Mouse (Mus musculus) CH12.LX (cell line): ENCODE results near the gene Sytl1.

Source experiments
- CHD2 ChIP-seq: IDR thresholded peaks from 2 replicates; pipeline ENCODE4 v1.6.1; 2011; ENCODE audit warnings: low read length, improper control_type of control experiment
- CTCF ChIP-seq, 2 experiments: IDR thresholded peaks in 1 of 2; conservative IDR thresholded peaks in 1 of 2; 2 replicates each; pipeline ENCODE4 v1.5.1; 2011 to 2012; ENCODE audit warnings: low read depth in 2 of 2, low read length in 2 of 2, improper control_type of control experiment in 1 of 2, inconsistent platforms in 1 of 2, mild to moderate bottlenecking in 1 of 2, moderate library complexity in 1 of 2
- E2F4 ChIP-seq: IDR thresholded peaks from 2 replicates; pipeline ENCODE4 v1.6.1; 2011; ENCODE audit warnings: low read depth, low read length, improper control_type of control experiment; ENCODE audit not compliant: insufficient replicate concordance
- ELF1 ChIP-seq: IDR thresholded peaks from 2 replicates; pipeline ENCODE4 v1.6.1; 2014; ENCODE audit warnings: low read depth, mild to moderate bottlenecking, inconsistent platforms, low read length, improper control_type of control experiment
- EP300 ChIP-seq: IDR thresholded peaks from 2 replicates; pipeline ENCODE4 v1.6.1; 2011; ENCODE audit warnings: low read length, improper control_type of control experiment
- GABPA ChIP-seq: IDR thresholded peaks from 2 replicates; pipeline ENCODE4 v1.6.1; 2012; ENCODE audit warnings: low read depth, low read length, improper control_type of control experiment, inconsistent platforms; ENCODE audit not compliant: insufficient replicate concordance
- JUN ChIP-seq: IDR thresholded peaks from 2 replicates; pipeline ENCODE4 v1.6.1; 2011; ENCODE audit warnings: low read depth, mild to moderate bottlenecking, low read length, improper control_type of control experiment, moderate library complexity; ENCODE audit not compliant: insufficient read depth
- JUND ChIP-seq: conservative IDR thresholded peaks from 2 replicates; pipeline ENCODE4 v1.6.1; 2011; ENCODE audit warnings: low read depth, low read length, improper control_type of control experiment
- KAT2A ChIP-seq: IDR thresholded peaks from 2 replicates; pipeline ENCODE4 v1.6.1; 2012; ENCODE audit warnings: low read length, improper control_type of control experiment, inconsistent platforms; ENCODE audit not compliant: insufficient replicate concordance
- POLR2A ChIP-seq: IDR thresholded peaks from 2 replicates; pipeline ENCODE4 v1.6.1; 2011; ENCODE audit warnings: low read depth, mild to moderate bottlenecking, improper control_type of control experiment, low read length
- POLR2AphosphoS2 ChIP-seq: IDR thresholded peaks from 2 replicates; pipeline ENCODE4 v1.6.1; 2011; ENCODE audit warnings: low read depth, low read length, improper control_type of control experiment
- SIN3A ChIP-seq: IDR thresholded peaks from 2 replicates; pipeline ENCODE4 v1.6.1; 2012; ENCODE audit warnings: low read length, improper control_type of control experiment, inconsistent platforms
- TBP ChIP-seq: conservative IDR thresholded peaks from 2 replicates; pipeline ENCODE4 v1.6.1; 2011; ENCODE audit warnings: low read depth, low read length, improper control_type of control experiment
- USF1 ChIP-seq: IDR thresholded peaks from 2 replicates; pipeline ENCODE4 v1.6.1; 2014; ENCODE audit warnings: low read depth, mild to moderate bottlenecking, inconsistent platforms, low read length, improper control_type of control experiment

- no peak for TF ChIP-seq POLR2A
- no peak for TF ChIP-seq CHD2
- TF ChIP-seq POLR2AphosphoS2: no peak
- TF ChIP-seq E2F4: no peak
- TF ChIP-seq SIN3A: no peak
- TF ChIP-seq JUN: no peak
- peak in 1 of 2 experiments; percentile 56; a peak in 2 of 4 replicates for TF ChIP-seq CTCF (conservative IDR thresholded peaks at IDR 0.05 in 1 of 2, IDR thresholded peaks at IDR 0.05 in 1 of 2; ENCODE audit: low read depth in 2 of 2, low read length in 2 of 2)
- no peak for TF ChIP-seq GABPA
- TF ChIP-seq JUND: no peak
- TF ChIP-seq TBP: no peak
- TF ChIP-seq ELF1: no peak
- no peak for TF ChIP-seq USF1
- TF ChIP-seq KAT2A: no peak
- no peak for TF ChIP-seq EP300
These were observed 10.8 kb downstream of the Sytl1 start for GRCm38 (mm10) chr4:133252089-133252488.
